Mouse (Mus musculus) CH12.LX (cell line): ENCODE results near the gene Prr12. TPM values are rescaled to one million over a fixed set of nuclear protein-coding genes. Genes with fewer than 3 reads are reported as not detected.

Experiments
- DNase-seq: peaks from one replicate; pipeline ENCODE4 v3.0.0-alpha.2; 2013; ENCODE audit errors: extremely low read depth
- H3K27ac ChIP-seq: 2 replicates; pipeline ENCODE4 v1.5.1; 2012; ENCODE audit warnings: low read depth, mild to moderate bottlenecking, control low read depth, moderate library complexity; ENCODE audit not compliant: insufficient read depth
- H3K27me3 ChIP-seq: replicated peaks from 2 replicates; pipeline ENCODE3; 2012; ENCODE audit warnings: inconsistent platforms
- H3K36me3 ChIP-seq, 2 experiments: replicated peaks in 1 of 2; 2 replicates each; pipeline versions ENCODE3 to v1.6.1; 2012; ENCODE audit warnings: inconsistent platforms in 1 of 2, low read length in 1 of 2, mild to moderate bottlenecking in 1 of 2, mixed read lengths in 1 of 2, moderate library complexity in 1 of 2; ENCODE audit not compliant: control insufficient read depth in 1 of 2, insufficient read depth in 1 of 2
- H3K4me1 ChIP-seq, 2 experiments: 2 replicates each; pipeline ENCODE4 v1.6.1; 2012; ENCODE audit warnings: inconsistent platforms in 1 of 2, moderate library complexity in 1 of 2; ENCODE audit not compliant: insufficient read depth in 2 of 2, control insufficient read depth in 1 of 2
- H3K4me2 ChIP-seq: 2 replicates; pipeline ENCODE4 v1.6.1; 2012; ENCODE audit warnings: low read depth, mild to moderate bottlenecking, control low read depth; ENCODE audit not compliant: poor library complexity, insufficient read depth, severe bottlenecking
- H3K4me3 ChIP-seq, 3 experiments: fragments of 150-350 bp in 1 of 3; sonication (generic) in 1 of 3; replicated peaks in 1 of 3; 2 replicates each; pipeline versions ENCODE3 to v1.5.1; 2011 to 2012; ENCODE audit warnings: low read depth in 2 of 3, low read length in 2 of 3, mild to moderate bottlenecking in 2 of 3, moderate library complexity in 2 of 3, control low read depth in 1 of 3, improper control_type of control experiment in 1 of 3, inconsistent platforms in 1 of 3, mixed read lengths in 1 of 3; ENCODE audit not compliant: poor library complexity in 1 of 3
- H3K79me2 ChIP-seq: replicated peaks from 2 replicates; pipeline ENCODE4 v1.6.1; 2012; ENCODE audit warnings: mild to moderate bottlenecking, moderate library complexity; ENCODE audit not compliant: control insufficient read depth, poor library complexity, insufficient read depth, severe bottlenecking; ENCODE audit errors: extremely low read depth
- H3K9ac ChIP-seq: 2 replicates; pipeline ENCODE4 v1.6.1; 2012; ENCODE audit warnings: low read depth, mild to moderate bottlenecking, control low read depth, moderate library complexity; ENCODE audit not compliant: insufficient read depth
- H3K9me3 ChIP-seq: replicated peaks from 2 replicates; pipeline ENCODE3; 2012; ENCODE audit warnings: low read length, inconsistent platforms, mixed read lengths
- BHLHE40 ChIP-seq: IDR thresholded peaks from 2 replicates; pipeline ENCODE4 v1.6.1; 2011; ENCODE audit warnings: mild to moderate bottlenecking, low read depth, low read length, improper control_type of control experiment
- CHD1 ChIP-seq: IDR thresholded peaks from 2 replicates; pipeline ENCODE4 v1.6.1; 2012; ENCODE audit warnings: low read depth, low read length, improper control_type of control experiment, inconsistent platforms
- CHD2 ChIP-seq: IDR thresholded peaks from 2 replicates; pipeline ENCODE4 v1.6.1; 2011; ENCODE audit warnings: low read length, improper control_type of control experiment
- EP300 ChIP-seq: IDR thresholded peaks from 2 replicates; pipeline ENCODE4 v1.6.1; 2011; ENCODE audit warnings: low read length, improper control_type of control experiment
- ETS1 ChIP-seq: conservative IDR thresholded peaks from 2 replicates; pipeline ENCODE4 v1.6.1; 2012; ENCODE audit warnings: low read depth, mild to moderate bottlenecking, inconsistent platforms, low read length, improper control_type of control experiment, moderate library complexity
- GABPA ChIP-seq: IDR thresholded peaks from 2 replicates; pipeline ENCODE4 v1.6.1; 2012; ENCODE audit warnings: low read depth, low read length, improper control_type of control experiment, inconsistent platforms; ENCODE audit not compliant: insufficient replicate concordance
- IRF4 ChIP-seq: IDR thresholded peaks from 2 replicates; pipeline ENCODE4 v1.6.1; 2014; ENCODE audit warnings: low read depth, mild to moderate bottlenecking, inconsistent platforms, low read length, improper control_type of control experiment
- JUN ChIP-seq: IDR thresholded peaks from 2 replicates; pipeline ENCODE4 v1.6.1; 2011; ENCODE audit warnings: low read depth, mild to moderate bottlenecking, low read length, improper control_type of control experiment, moderate library complexity; ENCODE audit not compliant: insufficient read depth
- JUND ChIP-seq: conservative IDR thresholded peaks from 2 replicates; pipeline ENCODE4 v1.6.1; 2011; ENCODE audit warnings: low read depth, low read length, improper control_type of control experiment
- KAT2A ChIP-seq: IDR thresholded peaks from 2 replicates; pipeline ENCODE4 v1.6.1; 2012; ENCODE audit warnings: low read length, improper control_type of control experiment, inconsistent platforms; ENCODE audit not compliant: insufficient replicate concordance
- MAX ChIP-seq: IDR thresholded peaks from 2 replicates; pipeline ENCODE4 v1.6.1; 2011; ENCODE audit warnings: low read length, improper control_type of control experiment
- MEF2A ChIP-seq: IDR thresholded peaks from 2 replicates; pipeline ENCODE4 v1.6.1; 2014; ENCODE audit warnings: low read depth, mild to moderate bottlenecking, inconsistent platforms, low read length, improper control_type of control experiment, borderline replicate concordance
- MXI1 ChIP-seq: IDR thresholded peaks from 2 replicates; pipeline ENCODE4 v1.6.1; 2011; ENCODE audit warnings: mild to moderate bottlenecking, low read depth, low read length, improper control_type of control experiment
- MYC ChIP-seq: IDR thresholded peaks from 2 replicates; pipeline ENCODE4 v1.6.1; 2011; ENCODE audit warnings: low read depth, mild to moderate bottlenecking, improper control_type of control experiment, low read length
- NELFE ChIP-seq: IDR thresholded peaks from 2 replicates; pipeline ENCODE4 v1.6.1; 2011; ENCODE audit warnings: low read depth, low read length, improper control_type of control experiment
- NRF1 ChIP-seq: IDR thresholded peaks from 2 replicates; pipeline ENCODE4 v1.6.1; 2014; ENCODE audit warnings: low read depth, mild to moderate bottlenecking, inconsistent platforms, low read length, improper control_type of control experiment, moderate library complexity
- POLR2A ChIP-seq: IDR thresholded peaks from 2 replicates; pipeline ENCODE4 v1.6.1; 2011; ENCODE audit warnings: low read depth, mild to moderate bottlenecking, improper control_type of control experiment, low read length
- POLR2AphosphoS2 ChIP-seq: IDR thresholded peaks from 2 replicates; pipeline ENCODE4 v1.6.1; 2011; ENCODE audit warnings: low read depth, low read length, improper control_type of control experiment
- RAD21 ChIP-seq: IDR thresholded peaks from 2 replicates; pipeline ENCODE4 v1.6.1; 2011; ENCODE audit warnings: low read depth, mild to moderate bottlenecking, low read length, improper control_type of control experiment, moderate library complexity
- RCOR1 ChIP-seq: conservative IDR thresholded peaks from 2 replicates; pipeline ENCODE4 v1.6.1; 2012; ENCODE audit warnings: low read depth, mild to moderate bottlenecking, inconsistent platforms, low read length, improper control_type of control experiment
- SIN3A ChIP-seq: IDR thresholded peaks from 2 replicates; pipeline ENCODE4 v1.6.1; 2012; ENCODE audit warnings: low read length, improper control_type of control experiment, inconsistent platforms
- SMC3 ChIP-seq: IDR thresholded peaks from 2 replicates; pipeline ENCODE4 v1.6.1; 2011; ENCODE audit warnings: low read depth, low read length, improper control_type of control experiment
- TBP ChIP-seq: conservative IDR thresholded peaks from 2 replicates; pipeline ENCODE4 v1.6.1; 2011; ENCODE audit warnings: low read depth, low read length, improper control_type of control experiment
- TCF12 ChIP-seq: IDR thresholded peaks from 2 replicates; pipeline ENCODE4 v1.6.1; 2014; ENCODE audit warnings: low read depth, mild to moderate bottlenecking, inconsistent platforms, low read length, improper control_type of control experiment
- UBTF ChIP-seq: IDR thresholded peaks from 2 replicates; pipeline ENCODE4 v1.6.1; 2012; ENCODE audit warnings: low read depth, mild to moderate bottlenecking, inconsistent platforms, low read length, improper control_type of control experiment, moderate library complexity
- USF1 ChIP-seq: IDR thresholded peaks from 2 replicates; pipeline ENCODE4 v1.6.1; 2014; ENCODE audit warnings: low read depth, mild to moderate bottlenecking, inconsistent platforms, low read length, improper control_type of control experiment
- USF2 ChIP-seq: conservative IDR thresholded peaks from 2 replicates; pipeline ENCODE4 v1.6.1; 2011; ENCODE audit warnings: low read depth, low read length, improper control_type of control experiment
- ZC3H11A ChIP-seq: IDR thresholded peaks from 2 replicates; pipeline ENCODE4 v1.6.1; 2012; ENCODE audit warnings: low read depth, mild to moderate bottlenecking, inconsistent platforms, low read length, improper control_type of control experiment
- ZKSCAN1 ChIP-seq: IDR thresholded peaks from 2 replicates; pipeline ENCODE4 v1.6.1; 2012; ENCODE audit warnings: low read depth, inconsistent platforms, low read length, improper control_type of control experiment, borderline replicate concordance
- ZMIZ1 ChIP-seq: IDR thresholded peaks from 2 replicates; pipeline ENCODE4 v1.6.1; 2012; ENCODE audit warnings: low read depth, mild to moderate bottlenecking, inconsistent platforms, low read length, improper control_type of control experiment
- dilution Hi-C: fragments of 300-500 bp; cut with MboI; formaldehyde crosslinking; loops from 2 replicates; pipeline ENCODE4 v1.14.3; 2020; ENCODE audit warnings: low sequenced_read_pairs; ENCODE audit not compliant: extremely low pct_unique_long_range_greater_than_20kb, extremely low pct_ligation_motif_present
- in situ Hi-C: fragments of 300-500 bp; cut with MboI; formaldehyde crosslinking; loops from 3 replicates; pipeline ENCODE4 v1.14.3; 2019; ENCODE audit warnings: low sequenced_read_pairs, low pct_ligation_motif_present, low pct_unique_long_range_greater_than_20kb, mixed read lengths
- polyA plus RNA-seq: library from polyadenylated mRNA; unstranded; fragments of >175 nt; gene quantifications from 2 replicates; pipeline ENCODE4 v1.2.1, GENCODE M21; 2012; ENCODE audit warnings: low read depth; ENCODE audit not compliant: insufficient read length
- total RNA-seq, 2 experiments: library from RNA; depleted of rRNA; stranded (reverse); fragments of 300-350 nt in 1 of 2; fragments of >200 nt in 1 of 2; gene quantifications; 2 replicates each; pipeline ENCODE4 v1.2.3; 2012 to 2014

Gene Prr12
- total and polyA plus RNA-seq, 3 experiments = 1.2 to 20.5 (median 6.5) TPM

GRCm38 (mm10) chr7:45052181-45052861 is 360 bp downstream of the Prr12 start:
- Histone ChIP-seq H3K36me3 (peaks cover 30% of the 10 kb centered on the region in 2 experiments), H3K9ac (peak overlapping the region; percentile 78), H3K4me2 (peak overlapping the region; percentile 64), H3K79me2 (peaks cover 3% of the 10 kb centered on the region)
- TF ChIP-seq BHLHE40 (peak; percentile 27; the same call in 1 of the 2 replicates), MXI1 (0 out of 2 replicates have a peak, but pooled peaks have one; percentile 45), EP300 (no peak), ZC3H11A (no peak)
- TF ChIP-seq, all 38 proteins: peak for 2
- Histone ChIP-seq H3K4me1 (peaks cover 0 to 25% of the 10 kb centered on the region in 2 experiments; a peak in 2 of 4 replicates), H3K4me3 (peak overlapping the region; percentile 64 to 80 (median 65)), H3K27ac (peak overlapping the region; percentile 98), H3K9me3 (no peaks in the 10 kb centered on the region), H3K27me3 (no peaks in the 10 kb centered on the region)
- DNase-seq = peak; percentile 25
- in situ Hi-C loops = no loop called here
- dilution Hi-C loops = no loop called here

- H3K4me3 ChIP-seq = peak overlapping the region; percentile 64 to 80 (median 65)
- peak; percentile 80 for DNase-seq
- H3K9ac ChIP-seq = peak overlapping the region; percentile 78
- dilution Hi-C loops (no loop called here), in situ Hi-C loops (no loop called here)
- H3K79me2 ChIP-seq = peaks cover 3% of the 10 kb centered on the region
- H3K27me3 ChIP-seq = no peaks in the 10 kb centered on the region
- peaks cover 37 to 38% of the 10 kb centered on the region in 2 experiments for H3K36me3 ChIP-seq
- no peaks in the 10 kb centered on the region for H3K9me3 ChIP-seq
- H3K4me2 ChIP-seq = peak overlapping the region; percentile 71
- H3K4me1 ChIP-seq = peaks cover 0 to 18% of the 10 kb centered on the region in 2 experiments; a peak in 2 of 4 replicates
- H3K27ac ChIP-seq = peak overlapping the region; percentile 98
- TF ChIP-seq CHD2 (no peak), KAT2A (no peak), CHD1 (peak; percentile 98), TCF12 (peak; percentile 69; the same call in 1 of the 2 replicates), BHLHE40 (peak; percentile 74), USF1 (no peak), TBP (no peak; the same call in 1 of the 2 replicates), EP300 (peak; percentile 74), USF2 (no peak), GABPA (no peak), NRF1 (no peak), POLR2A (no peak; the same call in 1 of the 2 replicates), UBTF (no peak), SIN3A (peak; percentile 72), MYC (no peak), JUND (no peak), ZC3H11A (no peak), MAX (peak; percentile 41; the same call in 1 of the 2 replicates), MEF2A (peak; percentile 72), JUN (no peak), ETS1 (peak; percentile 45; the same call in 1 of the 2 replicates), IRF4 (peak; percentile 41; the same call in 1 of the 2 replicates), ZMIZ1 (no peak), ZKSCAN1 (no peak), POLR2AphosphoS2 (no peak), SMC3 (no peak), RCOR1 (peak; percentile 61; the same call in 1 of the 2 replicates), MXI1 (no peak), RAD21 (no peak), NELFE (peak; percentile 12; the same call in 1 of the 2 replicates)
Observed at GRCm38 (mm10) chr7:45051601-45051974, 1.1 kb downstream of the Prr12 start.
